Mouse (Mus musculus): Measurements from ENCODE around the gene Vmn1r165. TPM values are rescaled to one million over a fixed set of nuclear protein-coding genes. Genes with fewer than 3 reads are reported as not detected.
"Not testable (repeated sequence)": the region's sequence is repeated elsewhere in the genome, so short reads cannot be mapped to it uniquely, and the experiment has no call there.

The Vmn1r165 gene
- not detected in 2 replicates for polyA plus RNA-seq (2015; fragmentation: Nextera tagmentation; extraction: Ambion mirVana)

- not testable (repeated sequence) for H3K4me1 ChIP-seq (ENCODE audit: insufficient read depth); ATAC-seq; H3K9me3 ChIP-seq (ENCODE audit: low read length); H3K9ac ChIP-seq (replicated peaks); DNase-seq; H3K4me2 ChIP-seq (ENCODE audit: low read depth, low read length); H3K4me3 ChIP-seq (ENCODE audit: low read depth, low read length); H3K27ac ChIP-seq (ENCODE audit: low read depth); H3K36me3 ChIP-seq (replicated peaks; ENCODE audit: insufficient read depth, low read length); H3K27me3 ChIP-seq (ENCODE audit: insufficient read depth, low read length)
- WGBS (ENCODE audit: insufficient replicate concordance): no CpG with 5 or more reads among the region's 3 CpGs
Observed at GRCm38 (mm10) chr7:23217032-23217431, at the start of gene Vmn1r165. Vmn1r165 (plus strand) TSS chr7:23217332.

- H3K36me3 ChIP-seq (replicated peaks; ENCODE audit: insufficient read depth, low read length); H3K4me3 ChIP-seq (ENCODE audit: low read depth, low read length); H3K27ac ChIP-seq (ENCODE audit: low read depth); DNase-seq; H3K27me3 ChIP-seq (ENCODE audit: insufficient read depth, low read length); H3K4me1 ChIP-seq (ENCODE audit: insufficient read depth); ATAC-seq; H3K4me2 ChIP-seq (ENCODE audit: low read depth, low read length); H3K9ac ChIP-seq (replicated peaks); H3K9me3 ChIP-seq (ENCODE audit: low read length): not testable (repeated sequence)
- WGBS (ENCODE audit: insufficient replicate concordance): no CpG with 5 or more reads among the region's 2 CpGs
Observed at GRCm38 (mm10) chr7:23251582-23251981, 34.5 kb downstream of the Vmn1r165 start, which contains the start of gene Vmn1r166. Vmn1r166 (minus strand) TSS chr7:23251682.

Other genes starting within 250 kb of the Vmn1r165 start
- not detected in 2 replicates for gene Gm4214, start 232.7 kb upstream of the Vmn1r165 start, polyA plus RNA-seq (2015; fragmentation: Nextera tagmentation; extraction: Ambion mirVana)
- gene Gm4216, start 197.4 kb upstream of the Vmn1r165 start, polyA plus RNA-seq (2015; fragmentation: Nextera tagmentation; extraction: Ambion mirVana): not detected in 2 replicates
- not detected in 2 replicates for gene Vmn1r163, start 161.8 kb upstream of the Vmn1r165 start, polyA plus RNA-seq (2015; fragmentation: Nextera tagmentation; extraction: Ambion mirVana)
- not detected in 2 replicates for gene Gm8720, start 149.9 kb upstream of the Vmn1r165 start, polyA plus RNA-seq (2015; fragmentation: Nextera tagmentation; extraction: Ambion mirVana)
- not detected in 2 replicates for gene Gm10662, start 72.9 kb upstream of the Vmn1r165 start, polyA plus RNA-seq (2015; fragmentation: Nextera tagmentation; extraction: Ambion mirVana)
- not detected in 2 replicates for gene Vmn1r166, start 34.4 kb downstream of the Vmn1r165 start, polyA plus RNA-seq (2015; fragmentation: Nextera tagmentation; extraction: Ambion mirVana)
- gene Gm6902, start 61.6 kb downstream of the Vmn1r165 start, polyA plus RNA-seq (2015; fragmentation: Nextera tagmentation; extraction: Ambion mirVana): not detected in 2 replicates
- not detected in 2 replicates for gene Nlrp4e, start 83.9 kb downstream of the Vmn1r165 start, polyA plus RNA-seq (2015; fragmentation: Nextera tagmentation; extraction: Ambion mirVana)
- gene Nlrp5, start 168.6 kb downstream of the Vmn1r165 start, polyA plus RNA-seq (2015; fragmentation: Nextera tagmentation; extraction: Ambion mirVana): not detected in 2 replicates